Mouse (Mus musculus): ENCODE results near the gene Kmt5c. TPM values are rescaled to one million over a fixed set of nuclear protein-coding genes. Genes with fewer than 3 reads are reported as not detected.

Kmt5c gene
- polyA plus RNA-seq, 1 experiment: 144 TPM

GRCm38 (mm10) chr7:4795767-4796433 lies 56.0 kb downstream of the Kmt5c start:
- Histone ChIP-seq H3K4me1 (ENCODE audit: control insufficient read depth, insufficient read depth, low read length) (no peaks in the 10 kb centered on the region; the same call in 1 of the 2 replicates), H3K27ac (ENCODE audit: control insufficient read depth, insufficient read depth, low read depth, low read length, poor library complexity) (no peak overlapping the region), H3K4me3 (replicated peaks; ENCODE audit: control insufficient read depth, low read depth, low read length) (no peak overlapping the region)
- WGBS: 77% methylated on average over 7 of the region's 7 CpGs
- TF ChIP-seq POLR2A (IDR thresholded peaks at IDR 0.05; ENCODE audit: borderline replicate concordance, control insufficient read depth, low read depth, low read length): no peak
- TF ChIP-seq CTCF (IDR thresholded peaks at IDR 0.05; ENCODE audit: control insufficient read depth, insufficient read depth, low read length): peak; percentile 32; the same call in 1 of the 2 replicates

Other genes with a start within 250 kb of the Kmt5c start
- gene Ppp1r12c, start 238.4 kb upstream of the Kmt5c start, polyA plus RNA-seq (2011; ENCODE audit: insufficient read depth, insufficient read length, low replicate concordance, missing spikeins): 163 and 340 TPM in 2 replicates
- 7.4 and 30.5 TPM in 2 replicates for gene Tnnt1, start 223.7 kb upstream of the Kmt5c start, polyA plus RNA-seq (2011; ENCODE audit: insufficient read depth, insufficient read length, low replicate concordance, missing spikeins)
- gene Tnni3, start 215.9 kb upstream of the Kmt5c start, polyA plus RNA-seq (2011; ENCODE audit: insufficient read depth, insufficient read length, low replicate concordance, missing spikeins): 4.9 and 25.9 TPM in 2 replicates
- 1.2 and 2.2 TPM in 2 replicates for gene Dnaaf3, start 207.7 kb upstream of the Kmt5c start, polyA plus RNA-seq (2011; ENCODE audit: insufficient read depth, insufficient read length, low replicate concordance, missing spikeins)
- gene Syt5, start 192.6 kb upstream of the Kmt5c start, polyA plus RNA-seq (2011; ENCODE audit: insufficient read depth, insufficient read length, low replicate concordance, missing spikeins): 0.74 TPM in 1 of 2 replicates, not detected in the other
- not detected in 2 replicates for gene Ptprh, start 136.1 kb upstream of the Kmt5c start, polyA plus RNA-seq (2011; ENCODE audit: insufficient read depth, insufficient read length, low replicate concordance, missing spikeins)
- 36.2 and 42.5 TPM in 2 replicates for gene Tmem86b, start 108.7 kb upstream of the Kmt5c start, polyA plus RNA-seq (2011; ENCODE audit: insufficient read depth, insufficient read length, low replicate concordance, missing spikeins)
- 53.3 and 89.0 TPM in 2 replicates for gene Ppp6r1, start 81.1 kb upstream of the Kmt5c start, polyA plus RNA-seq (2011; ENCODE audit: insufficient read depth, insufficient read length, low replicate concordance, missing spikeins)
- gene Hspbp1, start 55.0 kb upstream of the Kmt5c start, polyA plus RNA-seq (2011; ENCODE audit: insufficient read depth, insufficient read length, low replicate concordance, missing spikeins): 11.7 and 19.8 TPM in 2 replicates
- gene Brsk1, start 49.5 kb upstream of the Kmt5c start, polyA plus RNA-seq (2011; ENCODE audit: insufficient read depth, insufficient read length, low replicate concordance, missing spikeins): 3.7 TPM in 1 of 2 replicates, not detected in the other
- gene Tmem150b, start 14.9 kb upstream of the Kmt5c start, polyA plus RNA-seq (2011; ENCODE audit: insufficient read depth, insufficient read length, low replicate concordance, missing spikeins): 5.1 and 7.2 TPM in 2 replicates
- gene Cox6b2, start 13.0 kb downstream of the Kmt5c start, polyA plus RNA-seq (2011; ENCODE audit: insufficient read depth, insufficient read length, low replicate concordance, missing spikeins): 169 and 179 TPM in 2 replicates
- not detected in 2 replicates for gene Fam71e2, start 31.2 kb downstream of the Kmt5c start, polyA plus RNA-seq (2011; ENCODE audit: insufficient read depth, insufficient read length, low replicate concordance, missing spikeins)
- gene Il11, start 42.7 kb downstream of the Kmt5c start, polyA plus RNA-seq (2011; ENCODE audit: insufficient read depth, insufficient read length, low replicate concordance, missing spikeins): not detected in 2 replicates
- not detected in 2 replicates for gene Tmem190, start 42.8 kb downstream of the Kmt5c start, polyA plus RNA-seq (2011; ENCODE audit: insufficient read depth, insufficient read length, low replicate concordance, missing spikeins)
- 3.9 and 12.0 TPM in 2 replicates for gene Tmem238, start 49.5 kb downstream of the Kmt5c start, polyA plus RNA-seq (2011; ENCODE audit: insufficient read depth, insufficient read length, low replicate concordance, missing spikeins)
- gene Rpl28, start 52.8 kb downstream of the Kmt5c start, polyA plus RNA-seq (2011; ENCODE audit: insufficient read depth, insufficient read length, low replicate concordance, missing spikeins): 441 and 887 TPM in 2 replicates
- gene Ube2s, start 72.5 kb downstream of the Kmt5c start, polyA plus RNA-seq (2011; ENCODE audit: insufficient read depth, insufficient read length, low replicate concordance, missing spikeins): 367 and 488 TPM in 2 replicates
- 0.25 and 0.67 TPM in 2 replicates for gene Shisa7, start 104.6 kb downstream of the Kmt5c start, polyA plus RNA-seq (2011; ENCODE audit: insufficient read depth, insufficient read length, low replicate concordance, missing spikeins)
- gene Isoc2b, start 130.1 kb downstream of the Kmt5c start, polyA plus RNA-seq (2011; ENCODE audit: insufficient read depth, insufficient read length, low replicate concordance, missing spikeins): 3.9 and 12.4 TPM in 2 replicates
- gene Isoc2a, start 137.0 kb downstream of the Kmt5c start, polyA plus RNA-seq (2011; ENCODE audit: insufficient read depth, insufficient read length, low replicate concordance, missing spikeins): 10.7 and 21.3 TPM in 2 replicates
- not detected in 2 replicates for gene Gm36210, start 166.4 kb downstream of the Kmt5c start, polyA plus RNA-seq (2011; ENCODE audit: insufficient read depth, insufficient read length, low replicate concordance, missing spikeins)
- 7.6 and 10.6 TPM in 2 replicates for gene Zfp628, start 175.1 kb downstream of the Kmt5c start, polyA plus RNA-seq (2011; ENCODE audit: insufficient read depth, insufficient read length, low replicate concordance, missing spikeins)
- gene Nat14, start 181.9 kb downstream of the Kmt5c start, polyA plus RNA-seq (2011; ENCODE audit: insufficient read depth, insufficient read length, low replicate concordance, missing spikeins): 1.4 and 2.8 TPM in 2 replicates
- 0.70 and 1.5 TPM in 2 replicates for gene Ssc5d, start 185.7 kb downstream of the Kmt5c start, polyA plus RNA-seq (2011; ENCODE audit: insufficient read depth, insufficient read length, low replicate concordance, missing spikeins)
- gene Sbk2, start 224.3 kb downstream of the Kmt5c start, polyA plus RNA-seq (2011; ENCODE audit: insufficient read depth, insufficient read length, low replicate concordance, missing spikeins): not detected in 2 replicates
- not detected in 2 replicates for gene Sbk3, start 231.1 kb downstream of the Kmt5c start, polyA plus RNA-seq (2011; ENCODE audit: insufficient read depth, insufficient read length, low replicate concordance, missing spikeins)